Mouse (Mus musculus) lung, postnatal 0 days (tissue): Measurements from ENCODE around the gene Hba-a1. TPM values are rescaled to one million over a fixed set of nuclear protein-coding genes. Genes with fewer than 3 reads are reported as not detected.

Source experiments
- ATAC-seq: fragments of 200-750 bp; cut with Nextera tagmentation; 2 replicates; pipeline ENCODE4 v1.8.0; 2017; ENCODE audit warnings: moderate library complexity
- DNase-seq: peaks from one replicate; pipeline ENCODE4 v3.0.0-alpha.2; 2016; ENCODE audit warnings: low spot score
- H3K27ac ChIP-seq: fragments of 300-500 bp; sonication (generic); 2 replicates; pipeline ENCODE4 v1.5.1; 2014; ENCODE audit warnings: antibody characterized with exemption, mild to moderate bottlenecking, low read length, mixed read lengths
- H3K27me3 ChIP-seq: fragments of 300-500 bp; sonication (generic); replicated peaks from 2 replicates; pipeline ENCODE4 v1.6.1; 2014; ENCODE audit warnings: low read length, mixed read lengths; ENCODE audit not compliant: insufficient read depth
- H3K36me3 ChIP-seq: fragments of 300-500 bp; sonication (generic); 2 replicates; pipeline ENCODE4 v1.6.1; 2014; ENCODE audit warnings: low read length, mixed read lengths; ENCODE audit not compliant: insufficient read depth
- H3K4me1 ChIP-seq: fragments of 300-500 bp; sonication (generic); 2 replicates; pipeline ENCODE4 v1.6.1; 2014; ENCODE audit warnings: antibody characterized with exemption, low read depth, low read length, mixed read lengths; ENCODE audit not compliant: insufficient read depth
- H3K4me2 ChIP-seq: fragments of 300-500 bp; sonication (generic); replicated peaks from 2 replicates; pipeline ENCODE4 v1.6.1; 2014; ENCODE audit warnings: low read depth, mild to moderate bottlenecking, low read length, moderate library complexity, mixed read lengths
- H3K4me3 ChIP-seq: fragments of 300-500 bp; sonication (generic); 2 replicates; pipeline ENCODE4 v1.5.1; 2014; ENCODE audit warnings: low read depth, low read length
- H3K9ac ChIP-seq: fragments of 300-500 bp; sonication (generic); replicated peaks from 2 replicates; pipeline ENCODE4 v1.6.1; 2014; ENCODE audit warnings: low read depth, mild to moderate bottlenecking
- H3K9me3 ChIP-seq: fragments of 300-500 bp; sonication (generic); 2 replicates; pipeline ENCODE4 v1.6.1; 2016; ENCODE audit warnings: low read length, mixed read lengths
- CTCF ChIP-seq: IDR thresholded peaks from 2 replicates; pipeline ENCODE4 v1.5.1; 2016; ENCODE audit warnings: antibody characterized with exemption, mild to moderate bottlenecking
- EP300 ChIP-seq: IDR thresholded peaks from 2 replicates; pipeline ENCODE4 v1.6.1; 2016; ENCODE audit warnings: antibody characterized with exemption, mild to moderate bottlenecking, control low read depth
- WGBS: fragments of 180-500 bp; shearing (Covaris S2); extraction: QIAGEN DNeasy Blood & Tissue Kit; methylation state at CpG from one replicate; pipeline ENCODE4 v1.1.7; 2014; 5-methylcytosine and 5-hydroxymethylcytosine counted together
- polyA plus RNA-seq: library from polyadenylated mRNA; unstranded; fragments of >200 nt; fragmentation: Nextera tagmentation; extraction: Ambion mirVana; gene quantifications from 2 replicates; pipeline ENCODE4 v1.2.1, GENCODE M21; 2015

Hba-a1 gene
- polyA plus RNA-seq, 1 experiment from 2014 or later = 11,284 TPM

DNA sequence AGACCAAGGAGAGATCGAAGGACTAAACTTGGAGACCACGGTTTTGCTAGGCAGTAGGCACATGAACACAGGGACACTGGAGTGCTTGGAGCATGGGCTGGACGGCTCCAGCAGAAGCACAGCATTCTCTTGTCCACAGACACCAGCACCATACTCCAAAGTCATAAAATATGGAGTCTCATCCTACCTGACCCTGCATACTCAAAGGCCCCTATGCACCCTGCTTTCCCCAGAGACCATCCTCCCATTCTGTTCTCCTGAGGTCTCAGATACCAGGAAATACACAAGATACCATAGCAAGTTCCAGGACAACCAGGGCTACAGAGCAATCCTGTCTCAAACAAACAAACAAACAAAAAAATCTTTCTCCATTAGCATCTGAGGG, 45.9 kb upstream of the Hba-a1 start:
- H3K9ac ChIP-seq = no peak overlapping the region
- H3K27ac ChIP-seq = no peak overlapping the region
- 89% methylated on average over 3 of the region's 3 CpGs for WGBS
- H3K27me3 ChIP-seq = no peaks in the 10 kb centered on the region
- no peak overlapping the region for H3K4me3 ChIP-seq
- ATAC-seq = no peak
- TF ChIP-seq EP300 (no peak), CTCF (no peak)
- H3K9me3 ChIP-seq = no peaks in the 10 kb centered on the region
- H3K4me2 ChIP-seq = no peak overlapping the region
- H3K4me1 ChIP-seq = no peaks in the 10 kb centered on the region; the same call in 1 of the 2 replicates
- DNase-seq = no peak
- peaks cover 9% of the 10 kb centered on the region; the same call in 1 of the 2 replicates for H3K36me3 ChIP-seq

DNA sequence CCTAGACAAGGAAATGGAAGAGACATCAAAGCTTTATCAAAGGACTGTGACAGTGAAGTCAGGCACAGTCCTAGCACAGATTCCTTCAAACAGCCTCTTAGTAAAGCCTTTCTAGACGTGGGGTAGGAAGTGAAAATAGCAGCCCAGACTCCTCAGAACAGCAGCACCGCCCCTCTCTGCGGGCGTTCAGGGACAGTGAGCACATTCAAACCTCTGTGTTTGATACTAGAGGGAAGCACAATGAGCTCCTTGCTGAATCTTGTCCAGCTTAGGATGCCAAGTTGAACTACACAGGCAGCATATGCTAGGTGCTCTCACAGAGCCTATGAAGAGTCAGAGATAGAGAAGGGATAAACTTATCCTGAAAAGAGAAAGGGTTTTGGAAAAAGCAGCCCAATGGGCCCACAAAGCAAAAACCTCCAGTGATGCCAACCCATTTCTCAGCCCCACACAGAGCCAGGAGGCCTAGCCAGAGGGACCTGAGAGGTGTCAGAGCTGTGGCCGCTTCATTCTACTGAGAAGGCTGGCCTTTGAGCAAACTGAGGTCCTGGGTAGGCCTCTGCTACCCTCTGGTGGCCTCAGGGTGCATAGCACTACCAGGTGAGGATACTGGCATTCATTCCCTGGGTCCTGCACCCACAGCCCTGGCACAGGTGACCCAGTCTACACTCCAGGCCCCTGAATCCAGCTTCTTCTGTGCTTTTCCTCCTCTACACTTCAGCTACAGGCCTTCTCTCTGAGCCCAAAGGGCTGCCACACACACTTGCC, 45.0 kb upstream of the Hba-a1 start:
- Histone ChIP-seq H3K4me1 (no peaks in the 10 kb centered on the region; the same call in 1 of the 2 replicates), H3K36me3 (peaks cover 9% of the 10 kb centered on the region; the same call in 1 of the 2 replicates), H3K4me2 (no peak overlapping the region), H3K9me3 (no peaks in the 10 kb centered on the region), H3K4me3 (no peak overlapping the region), H3K27ac (no peak overlapping the region), H3K27me3 (no peaks in the 10 kb centered on the region), H3K9ac (no peak overlapping the region)
- no peak for TF ChIP-seq EP300
- TF ChIP-seq CTCF = peak; percentile 99
- ATAC-seq (peak; percentile 70), DNase-seq (peak; percentile 77)
- 62% methylated on average over 5 of the region's 5 CpGs for whole genome bisulfite sequencing

DNA sequence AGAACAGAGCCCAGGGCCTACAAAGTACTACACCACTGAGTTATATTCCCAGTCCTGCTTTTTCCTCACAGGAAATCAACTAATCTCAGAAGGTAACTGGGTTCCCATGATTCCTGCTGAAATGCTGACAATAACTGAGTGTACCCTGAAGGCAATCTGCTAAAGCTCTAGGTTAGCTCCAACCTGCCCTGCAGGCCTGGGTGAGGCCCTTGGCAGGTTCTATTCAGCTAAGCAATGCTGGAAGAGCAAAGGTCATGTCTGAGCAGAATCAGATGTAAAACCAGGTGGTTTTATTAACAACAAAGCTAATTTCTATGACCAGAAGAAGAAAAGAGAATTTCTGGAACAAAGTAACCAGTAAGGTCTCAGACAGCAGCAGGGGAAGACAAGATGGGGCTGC, 41.9 kb upstream of the Hba-a1 start:
- Histone ChIP-seq H3K36me3 (peaks cover 12% of the 10 kb centered on the region; the same call in 1 of the 2 replicates), H3K4me1 (no peaks in the 10 kb centered on the region; the same call in 1 of the 2 replicates), H3K27me3 (no peaks in the 10 kb centered on the region), H3K4me3 (no peak overlapping the region), H3K4me2 (no peak overlapping the region), H3K9ac (no peak overlapping the region), H3K27ac (no peak overlapping the region), H3K9me3 (no peaks in the 10 kb centered on the region)
- no peak for TF ChIP-seq CTCF
- no peak for TF ChIP-seq EP300
- DNase-seq = no peak
- ATAC-seq = no peak

DNA sequence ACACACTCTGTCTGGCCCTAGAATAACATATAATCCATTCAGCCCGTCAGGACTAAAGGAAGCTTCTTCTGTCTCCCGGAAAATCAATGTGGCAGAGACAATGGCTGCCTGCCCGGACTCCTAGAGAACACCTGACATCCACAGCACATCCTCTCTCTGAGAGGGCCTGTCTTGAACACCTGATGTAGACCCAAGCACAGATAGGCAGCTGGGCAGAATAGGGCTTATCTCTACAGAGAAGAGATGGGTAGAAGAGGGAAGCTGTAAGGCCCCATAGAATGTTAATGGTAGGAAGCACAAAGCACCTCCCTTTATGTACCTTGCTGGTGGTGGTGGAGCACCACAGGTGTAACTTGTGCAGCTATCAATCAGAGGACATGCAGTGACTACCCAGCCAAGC, 41.1 kb upstream of the Hba-a1 start:
- Histone ChIP-seq H3K9ac (no peak overlapping the region), H3K4me3 (no peak overlapping the region), H3K27me3 (no peaks in the 10 kb centered on the region), H3K4me1 (no peaks in the 10 kb centered on the region; the same call in 1 of the 2 replicates), H3K27ac (no peak overlapping the region), H3K4me2 (no peak overlapping the region), H3K36me3 (peaks cover 18% of the 10 kb centered on the region; the same call in 1 of the 2 replicates), H3K9me3 (no peaks in the 10 kb centered on the region)
- no peak for ATAC-seq
- WGBS = 82% methylated on average over 3 of the region's 3 CpGs
- no peak for TF ChIP-seq EP300
- no peak for TF ChIP-seq CTCF
- DNase-seq = no peak

DNA sequence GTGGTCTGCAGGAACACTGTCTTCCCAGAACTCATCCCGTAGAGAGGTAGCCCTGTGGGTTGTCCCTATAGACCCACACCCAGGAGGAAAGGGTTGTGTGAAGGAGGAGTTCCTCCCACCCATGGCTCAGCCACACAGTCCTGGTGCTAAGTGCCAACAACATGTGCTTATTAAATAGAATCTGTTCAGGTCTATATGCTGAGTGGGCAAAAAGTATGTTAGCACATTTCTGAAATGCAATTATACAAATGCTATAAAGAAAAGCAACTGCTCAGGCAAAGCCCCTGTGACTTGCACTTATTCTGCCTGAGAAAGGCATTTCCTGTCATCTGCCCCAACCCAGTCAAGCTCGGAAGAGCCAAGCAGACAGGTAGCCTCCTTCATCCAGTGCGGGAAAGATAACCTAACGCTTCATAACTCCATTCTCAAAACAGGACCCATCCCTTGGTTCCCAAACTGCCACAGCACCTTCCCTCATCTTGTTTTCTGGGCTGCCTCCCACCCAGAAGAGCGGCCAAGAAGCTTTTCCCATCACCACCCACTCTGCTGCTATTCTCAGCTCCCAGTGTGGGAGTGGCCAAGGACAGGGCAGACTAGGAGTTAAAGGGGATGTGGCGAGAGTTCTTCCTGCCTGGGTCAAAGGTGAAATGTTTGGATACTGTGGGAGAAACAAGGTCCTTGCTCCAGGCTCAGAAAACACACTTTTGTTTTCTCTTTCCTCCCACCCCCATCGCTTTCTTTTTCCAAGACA, 39.9 kb upstream of the Hba-a1 start:
- 63% methylated on average over 7 of the region's 7 CpGs for WGBS
- DNase-seq = no peak
- H3K36me3 ChIP-seq = peaks cover 23% of the 10 kb centered on the region; the same call in 1 of the 2 replicates
- no peak overlapping the region for H3K4me3 ChIP-seq
- no peak overlapping the region for H3K9ac ChIP-seq
- no peak overlapping the region for H3K4me2 ChIP-seq
- no peaks in the 10 kb centered on the region for H3K4me1 ChIP-seq
- H3K27me3 ChIP-seq = no peaks in the 10 kb centered on the region
- no peak overlapping the region for H3K27ac ChIP-seq
- ATAC-seq = peak; percentile 38; the same call in 1 of the 2 replicates
- no peaks in the 10 kb centered on the region for H3K9me3 ChIP-seq
- TF ChIP-seq EP300 (no peak), CTCF (no peak)

DNA sequence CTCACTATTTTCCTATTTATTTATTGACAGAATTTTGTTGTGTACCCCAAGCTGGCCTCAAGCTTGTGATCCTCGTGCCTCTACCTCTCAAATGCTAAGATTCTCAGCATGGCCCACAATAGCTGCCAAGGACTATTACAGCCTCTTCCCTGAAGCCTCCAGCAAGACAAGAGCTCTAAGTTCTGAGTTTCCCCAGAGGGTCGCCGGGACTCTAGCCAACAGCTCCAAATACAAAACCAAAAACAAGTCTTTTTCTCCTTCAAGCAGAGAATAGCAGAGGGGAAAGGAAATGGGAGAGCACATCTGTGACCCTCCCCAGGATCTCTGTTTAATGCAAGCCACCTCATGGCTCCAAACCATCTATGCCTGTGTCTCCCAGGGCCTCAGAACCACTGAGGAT, 39.2 kb upstream of the Hba-a1 start:
- no peak overlapping the region for H3K9ac ChIP-seq
- no peak for DNase-seq
- TF ChIP-seq CTCF = no peak
- no peak overlapping the region for H3K4me3 ChIP-seq
- H3K27me3 ChIP-seq = no peaks in the 10 kb centered on the region
- 83% methylated on average over 3 of the region's 3 CpGs for WGBS
- no peaks in the 10 kb centered on the region for H3K9me3 ChIP-seq
- H3K36me3 ChIP-seq = peaks cover 23% of the 10 kb centered on the region; the same call in 1 of the 2 replicates
- no peak overlapping the region for H3K4me2 ChIP-seq
- H3K27ac ChIP-seq = 0 out of 2 replicates have a peak overlapping the region, but pooled peaks have one; percentile 9
- no peak for ATAC-seq
- H3K4me1 ChIP-seq = no peaks in the 10 kb centered on the region
